Mouse (Mus musculus) layer of hippocampus, adult 2 months (tissue): Measurements from ENCODE around the gene Tedc2. TPM values are rescaled to one million over a fixed set of nuclear protein-coding genes. Genes with fewer than 3 reads are reported as not detected.

Experiments used
- DNase-seq, 2 experiments: peaks; one replicate each; pipeline ENCODE4 v3.0.0; 2022; ENCODE audit warnings: low spot score in 2 of 2
- H3K27ac ChIP-seq: fragments of 200-600 bp; 2 replicates; pipeline ENCODE4 v1.8.1; 2022
- H3K4me3 ChIP-seq: fragments of 200-600 bp; 2 replicates; pipeline ENCODE4 v1.8.1; 2022; ENCODE audit warnings: mild to moderate bottlenecking
- CTCF ChIP-seq: fragments of 200-600 bp; conservative IDR thresholded peaks from 2 replicates; pipeline ENCODE4 v1.8.1; 2022; ENCODE audit warnings: antibody characterized with exemption, mild to moderate bottlenecking, moderate library complexity
- microRNA-seq, 2 experiments: library from miRNA; unstranded; fragments of <30 nt; microRNA quantifications; one replicate each; pipeline ENCODE4 v1.2.0; 2021
- total RNA-seq, 2 experiments: library from RNA; stranded (reverse); gene quantifications; 2 replicates each; pipeline ENCODE4 v1.2.3; 2021

The Tedc2 gene
- total RNA-seq, 2 experiments from 2014 or later = 9.5 to 9.8 TPM

DNA sequence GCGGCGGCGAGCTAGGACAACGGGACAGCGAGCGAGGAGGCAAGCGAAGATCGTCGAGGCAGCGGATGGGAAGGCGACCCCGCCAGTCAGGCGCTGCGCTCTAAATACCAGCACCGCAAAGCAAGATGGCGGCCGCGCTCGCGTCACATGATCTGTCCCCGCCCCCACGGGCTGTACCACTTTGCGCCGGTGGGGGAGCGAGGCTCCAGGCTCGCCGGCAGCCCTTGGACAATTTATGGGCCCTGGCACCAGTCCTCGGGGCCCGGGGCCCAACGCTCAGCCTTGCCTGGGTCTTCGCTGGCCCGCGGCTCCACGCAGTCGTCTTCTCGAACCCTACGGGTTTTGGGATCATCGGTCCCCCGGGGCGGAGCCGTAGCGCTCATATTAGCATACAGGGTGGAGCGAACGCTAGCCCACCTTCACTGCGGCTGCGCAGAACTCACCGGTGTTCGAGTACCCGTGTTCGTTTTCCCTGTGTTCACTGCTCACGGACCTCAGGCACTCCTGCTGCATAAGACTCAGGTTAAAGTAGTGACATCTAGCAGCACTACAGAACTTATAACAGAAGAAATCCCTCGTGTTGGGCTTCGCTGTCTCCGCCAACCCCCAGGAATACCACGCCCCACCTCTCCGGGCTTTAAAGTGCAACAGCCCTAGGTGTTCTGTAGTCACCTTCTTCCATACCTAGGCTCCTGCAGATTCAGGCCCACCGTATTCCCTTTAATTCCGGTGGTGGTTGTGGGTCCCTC, 51.2 kb downstream of the Tedc2 start, which contains the start of gene Atp6v0c:
Gene Atp6v0c (minus strand): TSS at position 386 of the 749 bp plus-strand sequence.
- peak; percentile 90 to 91 for DNase-seq
- peak within 1 kb of the TSS; percentile 100 for H3K27ac ChIP-seq
- peak within 1 kb of the TSS; percentile 98 for H3K4me3 ChIP-seq
- TF ChIP-seq CTCF = peak; percentile 73

DNA sequence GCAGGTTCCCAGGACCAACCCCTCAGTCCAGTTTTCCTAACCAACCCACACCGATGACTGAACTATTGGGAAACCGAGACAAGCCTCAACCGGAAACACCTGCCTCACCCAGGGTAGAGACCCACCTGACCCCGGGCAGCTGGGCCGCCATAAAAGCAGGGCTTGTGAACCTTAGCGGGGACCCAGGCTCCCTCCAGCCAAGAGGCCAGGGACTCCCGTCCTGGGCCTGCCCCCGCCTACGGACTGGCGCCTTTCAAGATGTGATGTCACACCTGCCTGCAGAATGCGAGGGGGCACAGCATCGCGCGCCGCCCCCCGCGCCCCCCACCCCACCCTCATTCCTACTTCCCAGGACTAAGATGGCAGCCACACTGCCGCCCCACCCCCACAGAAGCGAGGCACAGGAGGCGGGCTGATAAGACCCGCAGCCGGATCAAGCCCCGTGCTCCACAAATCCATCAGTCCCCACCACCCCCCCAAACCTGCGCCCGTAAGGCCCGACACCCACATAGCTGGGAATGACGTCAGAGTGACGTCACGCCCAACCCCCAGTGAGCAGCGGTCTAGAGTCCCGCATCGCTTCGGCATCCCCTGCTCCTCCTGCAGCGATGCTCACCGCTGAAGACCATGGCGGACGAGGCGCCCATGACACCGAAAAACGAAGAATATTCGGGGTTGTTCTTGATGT, 51.9 kb downstream of the Tedc2 start:
- no peak for TF ChIP-seq CTCF
- peak; percentile 61 to 73 for DNase-seq
- Histone ChIP-seq H3K27ac (peak overlapping the region; percentile 100), H3K4me3 (peak overlapping the region; percentile 98)

DNA sequence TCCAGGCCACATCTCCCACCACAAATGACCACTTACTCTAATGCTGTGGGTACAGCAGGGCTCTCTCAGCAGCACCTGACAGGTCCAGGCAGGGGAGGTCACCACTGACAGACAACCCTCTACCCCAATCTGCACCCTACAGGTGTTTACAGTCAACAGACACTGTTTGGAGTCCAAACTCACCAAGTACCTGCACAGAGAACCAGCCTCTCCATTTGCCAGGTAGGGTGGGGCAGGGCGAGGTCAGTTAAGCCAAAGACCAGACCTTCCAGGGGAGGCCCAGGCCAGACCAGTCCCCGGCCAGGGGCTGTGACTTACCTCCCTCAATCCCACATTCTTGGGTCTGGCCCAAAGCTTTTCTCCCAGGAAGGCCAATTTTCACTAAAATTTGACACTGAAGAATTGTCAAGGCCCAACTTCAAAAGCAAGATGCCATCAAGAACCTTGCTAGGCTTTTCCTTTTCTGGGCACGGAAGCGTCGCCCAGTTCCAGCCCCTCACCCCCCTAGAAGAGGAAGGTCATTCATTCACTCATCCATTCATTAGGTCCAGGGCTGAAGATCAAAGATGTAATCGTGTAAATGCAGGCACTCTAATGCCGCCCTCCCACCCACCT, 52.7 kb downstream of the Tedc2 start:
- peak overlapping the region; percentile 100 for H3K27ac ChIP-seq

DNA sequence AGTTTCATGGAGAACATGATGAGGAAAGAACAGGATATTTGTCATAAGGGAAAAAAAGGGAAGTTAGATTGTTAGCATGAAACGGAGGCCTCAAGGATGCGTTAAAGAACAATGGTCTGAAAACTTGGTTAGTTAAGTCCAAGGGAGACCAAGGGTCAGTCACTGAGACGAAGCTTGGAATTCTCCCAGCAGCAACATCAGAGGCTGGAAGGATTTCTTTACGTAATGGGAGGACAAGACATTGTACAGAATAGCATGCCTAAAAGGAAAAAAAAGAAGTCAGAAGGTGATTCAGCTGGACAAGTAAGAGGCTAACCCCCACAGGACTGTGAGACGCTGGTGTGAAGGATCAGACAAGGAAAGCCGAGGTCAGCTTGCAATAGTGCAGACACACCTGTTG, 53.5 kb downstream of the Tedc2 start:
- no peak for TF ChIP-seq CTCF
- Histone ChIP-seq H3K27ac (peak overlapping the region; percentile 7; the same call in 1 of the 2 replicates), H3K4me3 (peak overlapping the region; percentile 98)
- DNase-seq = no peak

More for the DNA sequence above, 52.7 kb downstream of the Tedc2 start:
- no peak for DNase-seq
- H3K4me3 ChIP-seq = peak overlapping the region; percentile 98
- TF ChIP-seq CTCF = no peak

Small RNAs within 50 kb of the gene (microRNA-seq; reads per million reads assigned to microRNA genes)
- gene Mir5134 (2.2 reads per million in 2 experiments), gene Mir6965 (0 reads per million in 2 experiments)

Other genes with a start within 250 kb of the Tedc2 start
- gene Prss30, start 240.3 kb downstream of the Tedc2 start, total RNA-seq = under 1 TPM in 1 of 2 experiments, not detected in 1; 0.32 TPM
- gene Prss22, start 222.8 kb downstream of the Tedc2 start, total RNA-seq = not detected
- not detected for gene Prss27, start 182.7 kb downstream of the Tedc2 start, total RNA-seq
- gene Kctd5, start 147.4 kb downstream of the Tedc2 start, total RNA-seq = 10 to 100 TPM; 26.6 to 28.8 TPM
- gene Pdpk1, start 69.9 kb downstream of the Tedc2 start, total RNA-seq = 100 to 1,000 TPM in 1 of 2 experiments, 10 to 100 TPM in 1; 97.3 to 109 TPM
- 10 to 100 TPM; 43.1 to 45.3 TPM for gene Amdhd2, start 57.1 kb downstream of the Tedc2 start, total RNA-seq
- gene Atp6v0c, start 51.1 kb downstream of the Tedc2 start, total RNA-seq = 1,000 to 10,000 TPM; 1,075 to 1,153 TPM
- gene Tbc1d24, start 15.3 kb downstream of the Tedc2 start, total RNA-seq = 10 to 100 TPM; 61.2 to 66.1 TPM
- 1 to 10 TPM; 9.1 to 9.9 TPM for gene Ntn3, start 11.3 kb downstream of the Tedc2 start, total RNA-seq
- 1 to 10 TPM; 4.6 to 6.2 TPM for gene Ccnf, start 30.6 kb upstream of the Tedc2 start, total RNA-seq
- 1 to 10 TPM in 1 of 2 experiments, under 1 TPM in 1; 0.69 to 1.2 TPM for gene Abca17, start 130.2 kb upstream of the Tedc2 start, total RNA-seq
- gene Abca3, start 131.1 kb upstream of the Tedc2 start, total RNA-seq = 10 to 100 TPM; 64.6 to 66.9 TPM
- 100 to 1,000 TPM; 127 to 134 TPM for gene Rnps1, start 193.7 kb upstream of the Tedc2 start, total RNA-seq
- 10 to 100 TPM; 30.7 to 35.5 TPM for gene Eci1, start 205.8 kb upstream of the Tedc2 start, total RNA-seq
- gene Dnase1l2, start 222.3 kb upstream of the Tedc2 start, total RNA-seq = 10 to 100 TPM in 1 of 2 experiments, 1 to 10 TPM in 1; 5.4 to 10.7 TPM
- gene E4f1, start 249.5 kb upstream of the Tedc2 start, total RNA-seq = 10 to 100 TPM; 34.0 to 39.4 TPM
- gene Pgp, start 249.5 kb upstream of the Tedc2 start, total RNA-seq = 10 to 100 TPM; 58.2 to 62.7 TPM